Mouse (Mus musculus): ENCODE measurements around the gene Pycr2. TPM values are rescaled to one million over a fixed set of nuclear protein-coding genes. Genes with fewer than 3 reads are reported as not detected.

Gene Pycr2
- polyA plus RNA-seq, 1 experiment from 2014 or later: 77.6 TPM

- Histone ChIP-seq H3K9ac (ENCODE audit: low read depth, low read length) (peak overlapping the region; percentile 25; the same call in 1 of the 2 replicates), H3K27ac (replicated peaks; ENCODE audit: low read depth, low read length) (peak overlapping the region; percentile 82)
- ATAC-seq (ENCODE audit: low read depth): peak; percentile 94
These were observed 41.2 kb downstream of the Pycr2 start for GRCm38 (mm10) chr1:180945001-180945980.

GRCm38 (mm10) chr1:180946448-180946847 lies 42.4 kb downstream of the Pycr2 start:
- WGBS: 85% methylated on average over 6 of the region's 6 CpGs
- H3K4me2 ChIP-seq (ENCODE audit: low read depth, low read length): no peak overlapping the region
- no peak for ATAC-seq (ENCODE audit: low read depth)

More at GRCm38 (mm10) chr1:180945001-180945980, 41.2 kb downstream of the Pycr2 start:
- Histone ChIP-seq H3K4me2 (ENCODE audit: low read depth, low read length) (peak overlapping the region; percentile 44), H3K9me3 (ENCODE audit: control insufficient read depth, low read length) (no peaks in the 10 kb centered on the region), H3K36me3 (ENCODE audit: control insufficient read depth, insufficient read depth, low read length) (peaks cover 16% of the 10 kb centered on the region), H3K27me3 (replicated peaks; ENCODE audit: control insufficient read depth, insufficient read depth, low read length) (no peaks in the 10 kb centered on the region), H3K4me1 (ENCODE audit: control insufficient read depth, insufficient read depth, low read length) (peaks cover 28% of the 10 kb centered on the region), H3K4me3 (ENCODE audit: low read depth, low read length) (peak overlapping the region; percentile 16)
- WGBS: 21% methylated on average over 20 of the region's 20 CpGs
- DNase-seq (ENCODE audit: low spot score): peak; percentile 95

GRCm38 (mm10) chr1:180952085-180952746 lies 48.1 kb downstream of the Pycr2 start:
- Histone ChIP-seq H3K4me3 (ENCODE audit: low read depth, low read length) (no peak overlapping the region), H3K9me3 (ENCODE audit: control insufficient read depth, low read length) (no peaks in the 10 kb centered on the region), H3K4me1 (ENCODE audit: control insufficient read depth, insufficient read depth, low read length) (no peaks in the 10 kb centered on the region), H3K27ac (replicated peaks; ENCODE audit: low read depth, low read length) (no peak overlapping the region), H3K9ac (ENCODE audit: low read depth, low read length) (no peak overlapping the region), H3K4me2 (ENCODE audit: low read depth, low read length) (no peak overlapping the region), H3K27me3 (replicated peaks; ENCODE audit: control insufficient read depth, insufficient read depth, low read length) (no peaks in the 10 kb centered on the region), H3K36me3 (ENCODE audit: control insufficient read depth, insufficient read depth, low read length) (peaks cover 34% of the 10 kb centered on the region)
- WGBS: 80% methylated on average over 6 of the region's 6 CpGs
- ATAC-seq (ENCODE audit: low read depth) (no peak), DNase-seq (ENCODE audit: low spot score) (no peak)

More at GRCm38 (mm10) chr1:180946448-180946847, 42.4 kb downstream of the Pycr2 start:
- H3K4me1 ChIP-seq (ENCODE audit: control insufficient read depth, insufficient read depth, low read length): peaks cover 27% of the 10 kb centered on the region
- H3K4me3 ChIP-seq (ENCODE audit: low read depth, low read length): no peak overlapping the region
- peaks cover 20% of the 10 kb centered on the region for H3K36me3 ChIP-seq (ENCODE audit: control insufficient read depth, insufficient read depth, low read length)
- H3K9ac ChIP-seq (ENCODE audit: low read depth, low read length): no peak overlapping the region
- peak overlapping the region; percentile 82; the same call in 1 of the 2 replicates for H3K27ac ChIP-seq (replicated peaks; ENCODE audit: low read depth, low read length)
- no peaks in the 10 kb centered on the region for H3K9me3 ChIP-seq (ENCODE audit: control insufficient read depth, low read length)
- no peaks in the 10 kb centered on the region for H3K27me3 ChIP-seq (replicated peaks; ENCODE audit: control insufficient read depth, insufficient read depth, low read length)
- DNase-seq (ENCODE audit: low spot score): no peak

- H3K36me3 ChIP-seq (ENCODE audit: control insufficient read depth, insufficient read depth, low read length): peaks cover 36% of the 10 kb centered on the region
- ATAC-seq (ENCODE audit: low read depth): no peak
- H3K27me3 ChIP-seq (replicated peaks; ENCODE audit: control insufficient read depth, insufficient read depth, low read length): no peaks in the 10 kb centered on the region
- H3K27ac ChIP-seq (replicated peaks; ENCODE audit: low read depth, low read length): no peak overlapping the region
- DNase-seq (ENCODE audit: low spot score): no peak
- WGBS: 90% methylated on average over 5 of the region's 5 CpGs
- H3K4me2 ChIP-seq (ENCODE audit: low read depth, low read length): no peak overlapping the region
- no peak overlapping the region for H3K4me3 ChIP-seq (ENCODE audit: low read depth, low read length)
- H3K9ac ChIP-seq (ENCODE audit: low read depth, low read length): no peak overlapping the region
- H3K9me3 ChIP-seq (ENCODE audit: control insufficient read depth, low read length): no peaks in the 10 kb centered on the region
- H3K4me1 ChIP-seq (ENCODE audit: control insufficient read depth, insufficient read depth, low read length): no peaks in the 10 kb centered on the region
These were observed 48.7 kb downstream of the Pycr2 start for GRCm38 (mm10) chr1:180952808-180953207.

- Histone ChIP-seq H3K36me3 (ENCODE audit: control insufficient read depth, insufficient read depth, low read length) (peaks cover 39% of the 10 kb centered on the region), H3K9me3 (ENCODE audit: control insufficient read depth, low read length) (no peaks in the 10 kb centered on the region), H3K4me1 (ENCODE audit: control insufficient read depth, insufficient read depth, low read length) (no peaks in the 10 kb centered on the region), H3K4me2 (ENCODE audit: low read depth, low read length) (no peak overlapping the region), H3K9ac (ENCODE audit: low read depth, low read length) (no peak overlapping the region), H3K27me3 (replicated peaks; ENCODE audit: control insufficient read depth, insufficient read depth, low read length) (no peaks in the 10 kb centered on the region), H3K27ac (replicated peaks; ENCODE audit: low read depth, low read length) (no peak overlapping the region), H3K4me3 (ENCODE audit: low read depth, low read length) (no peak overlapping the region)
- ATAC-seq (ENCODE audit: low read depth) (no peak), DNase-seq (ENCODE audit: low spot score) (no peak)
- WGBS: 94% methylated on average over 8 of the region's 8 CpGs
These were observed 52.3 kb downstream of the Pycr2 start for GRCm38 (mm10) chr1:180956401-180956800.

GRCm38 (mm10) chr1:180956973-180957381 lies 52.9 kb downstream of the Pycr2 start:
- H3K9me3 ChIP-seq (ENCODE audit: control insufficient read depth, low read length): no peaks in the 10 kb centered on the region
- no peak overlapping the region for H3K9ac ChIP-seq (ENCODE audit: low read depth, low read length)
- no peaks in the 10 kb centered on the region for H3K27me3 ChIP-seq (replicated peaks; ENCODE audit: control insufficient read depth, insufficient read depth, low read length)
- 85% methylated on average over 8 of the region's 8 CpGs for WGBS
- DNase-seq (ENCODE audit: low spot score) (peak; percentile 26), ATAC-seq (ENCODE audit: low read depth) (no peak)
- H3K4me2 ChIP-seq (ENCODE audit: low read depth, low read length): no peak overlapping the region
- H3K4me3 ChIP-seq (ENCODE audit: low read depth, low read length): no peak overlapping the region
- peaks cover 45% of the 10 kb centered on the region for H3K36me3 ChIP-seq (ENCODE audit: control insufficient read depth, insufficient read depth, low read length)
- H3K4me1 ChIP-seq (ENCODE audit: control insufficient read depth, insufficient read depth, low read length): no peaks in the 10 kb centered on the region
- no peak overlapping the region for H3K27ac ChIP-seq (replicated peaks; ENCODE audit: low read depth, low read length)

Other genes starting within 250 kb of the Pycr2 start
- 0.09 and 0.14 TPM in 2 replicates for gene Mixl1, start 207.3 kb upstream of the Pycr2 start, polyA plus RNA-seq (2014; fragmentation: Nextera tagmentation; extraction: Ambion mirVana)
- gene Acbd3, start 178.2 kb upstream of the Pycr2 start, polyA plus RNA-seq (2014; fragmentation: Nextera tagmentation; extraction: Ambion mirVana): 30.6 and 32.0 TPM in 2 replicates
- 2,156 and 2,321 TPM in 2 replicates for gene H3f3a, start 90.3 kb upstream of the Pycr2 start, polyA plus RNA-seq (2014; fragmentation: Nextera tagmentation; extraction: Ambion mirVana)
- gene Sde2, start 53.2 kb upstream of the Pycr2 start, polyA plus RNA-seq (2014; fragmentation: Nextera tagmentation; extraction: Ambion mirVana): 27.2 and 31.2 TPM in 2 replicates
- gene Lefty2, start 11.2 kb upstream of the Pycr2 start, polyA plus RNA-seq (2014; fragmentation: Nextera tagmentation; extraction: Ambion mirVana): 0.25 TPM in 1 of 2 replicates, not detected in the other
- 2.9 and 3.2 TPM in 2 replicates for gene Lefty1, start 30.7 kb downstream of the Pycr2 start, polyA plus RNA-seq (2014; fragmentation: Nextera tagmentation; extraction: Ambion mirVana)
- 12.5 and 13.2 TPM in 2 replicates for gene Tmem63a, start 38.1 kb downstream of the Pycr2 start, polyA plus RNA-seq (2014; fragmentation: Nextera tagmentation; extraction: Ambion mirVana)
- 13.1 and 15.4 TPM in 2 replicates for gene Ephx1, start 116.6 kb downstream of the Pycr2 start, polyA plus RNA-seq (2014; fragmentation: Nextera tagmentation; extraction: Ambion mirVana)
- not detected in 2 replicates for gene 9130409I23Rik, start 146.9 kb downstream of the Pycr2 start, polyA plus RNA-seq (2014; fragmentation: Nextera tagmentation; extraction: Ambion mirVana)
- gene Nvl, start 239.9 kb downstream of the Pycr2 start, polyA plus RNA-seq (2014; fragmentation: Nextera tagmentation; extraction: Ambion mirVana): 28.7 and 33.8 TPM in 2 replicates
- gene Cnih4, start 240.4 kb downstream of the Pycr2 start, polyA plus RNA-seq (2014; fragmentation: Nextera tagmentation; extraction: Ambion mirVana): 89.8 and 101 TPM in 2 replicates